Mouse (Mus musculus): Measurements from ENCODE around the gene Commd3.

DNA sequence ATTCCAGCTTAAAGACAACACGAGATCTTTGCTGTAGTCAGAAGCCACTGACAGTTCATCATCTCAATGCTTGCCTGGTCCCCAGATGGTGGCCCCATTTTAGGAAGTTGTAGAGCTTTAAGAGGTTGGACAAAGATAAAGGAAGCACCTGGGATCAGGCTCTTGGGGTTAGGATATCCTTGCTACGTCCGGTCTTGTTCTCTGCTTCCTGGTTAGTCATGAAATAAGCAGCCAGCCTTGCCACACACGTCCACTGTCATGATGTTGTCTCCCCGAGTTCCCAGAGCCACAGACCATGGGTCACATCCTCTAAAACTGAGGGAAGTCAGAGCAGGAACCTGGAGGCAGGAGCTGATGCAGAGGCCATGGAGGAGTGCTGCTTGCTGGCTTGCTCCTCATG lies 41.6 kb upstream of the Commd3 start:
- no peak for TF ChIP-seq POLR2A (IDR thresholded peaks at IDR 0.05; ENCODE audit: low read depth, low read length)
- no peak for TF ChIP-seq CTCF (conservative IDR thresholded peaks at IDR 0.05; ENCODE audit: insufficient read depth, insufficient read length, low read depth, low read length)

Measured in kidney, adult 2 months (tissue).